Mouse (Mus musculus) CH12.LX (cell line): Measurements from ENCODE around the gene Acsl3. TPM values are rescaled to one million over a fixed set of nuclear protein-coding genes. Genes with fewer than 3 reads are reported as not detected.

Experiments
- DNase-seq: peaks from one replicate; pipeline ENCODE4 v3.0.0-alpha.2; 2013; ENCODE audit errors: extremely low read depth
- H3K27ac ChIP-seq: 2 replicates; pipeline ENCODE4 v1.5.1; 2012; ENCODE audit warnings: low read depth, mild to moderate bottlenecking, control low read depth, moderate library complexity; ENCODE audit not compliant: insufficient read depth
- H3K27me3 ChIP-seq: replicated peaks from 2 replicates; pipeline ENCODE3; 2012; ENCODE audit warnings: inconsistent platforms
- H3K36me3 ChIP-seq, 2 experiments: replicated peaks in 1 of 2; 2 replicates each; pipeline versions ENCODE3 to v1.6.1; 2012; ENCODE audit warnings: inconsistent platforms in 1 of 2, low read length in 1 of 2, mild to moderate bottlenecking in 1 of 2, mixed read lengths in 1 of 2, moderate library complexity in 1 of 2; ENCODE audit not compliant: control insufficient read depth in 1 of 2, insufficient read depth in 1 of 2
- H3K4me1 ChIP-seq, 2 experiments: 2 replicates each; pipeline ENCODE4 v1.6.1; 2012; ENCODE audit warnings: inconsistent platforms in 1 of 2, moderate library complexity in 1 of 2; ENCODE audit not compliant: insufficient read depth in 2 of 2, control insufficient read depth in 1 of 2
- H3K4me2 ChIP-seq: 2 replicates; pipeline ENCODE4 v1.6.1; 2012; ENCODE audit warnings: low read depth, mild to moderate bottlenecking, control low read depth; ENCODE audit not compliant: poor library complexity, insufficient read depth, severe bottlenecking
- H3K4me3 ChIP-seq, 3 experiments: fragments of 150-350 bp in 1 of 3; sonication (generic) in 1 of 3; replicated peaks in 1 of 3; 2 replicates each; pipeline versions ENCODE3 to v1.5.1; 2011 to 2012; ENCODE audit warnings: low read depth in 2 of 3, low read length in 2 of 3, mild to moderate bottlenecking in 2 of 3, moderate library complexity in 2 of 3, control low read depth in 1 of 3, improper control_type of control experiment in 1 of 3, inconsistent platforms in 1 of 3, mixed read lengths in 1 of 3; ENCODE audit not compliant: poor library complexity in 1 of 3
- H3K79me2 ChIP-seq: replicated peaks from 2 replicates; pipeline ENCODE4 v1.6.1; 2012; ENCODE audit warnings: mild to moderate bottlenecking, moderate library complexity; ENCODE audit not compliant: control insufficient read depth, poor library complexity, insufficient read depth, severe bottlenecking; ENCODE audit errors: extremely low read depth
- H3K9ac ChIP-seq: 2 replicates; pipeline ENCODE4 v1.6.1; 2012; ENCODE audit warnings: low read depth, mild to moderate bottlenecking, control low read depth, moderate library complexity; ENCODE audit not compliant: insufficient read depth
- H3K9me3 ChIP-seq: replicated peaks from 2 replicates; pipeline ENCODE3; 2012; ENCODE audit warnings: low read length, inconsistent platforms, mixed read lengths
- CHD1 ChIP-seq: IDR thresholded peaks from 2 replicates; pipeline ENCODE4 v1.6.1; 2012; ENCODE audit warnings: low read depth, low read length, improper control_type of control experiment, inconsistent platforms
- CTCF ChIP-seq, 2 experiments: IDR thresholded peaks in 1 of 2; conservative IDR thresholded peaks in 1 of 2; 2 replicates each; pipeline ENCODE4 v1.5.1; 2011 to 2012; ENCODE audit warnings: low read depth in 2 of 2, low read length in 2 of 2, improper control_type of control experiment in 1 of 2, inconsistent platforms in 1 of 2, mild to moderate bottlenecking in 1 of 2, moderate library complexity in 1 of 2
- E2F4 ChIP-seq: IDR thresholded peaks from 2 replicates; pipeline ENCODE4 v1.6.1; 2011; ENCODE audit warnings: low read depth, low read length, improper control_type of control experiment; ENCODE audit not compliant: insufficient replicate concordance
- EP300 ChIP-seq: IDR thresholded peaks from 2 replicates; pipeline ENCODE4 v1.6.1; 2011; ENCODE audit warnings: low read length, improper control_type of control experiment
- IRF4 ChIP-seq: IDR thresholded peaks from 2 replicates; pipeline ENCODE4 v1.6.1; 2014; ENCODE audit warnings: low read depth, mild to moderate bottlenecking, inconsistent platforms, low read length, improper control_type of control experiment
- JUN ChIP-seq: IDR thresholded peaks from 2 replicates; pipeline ENCODE4 v1.6.1; 2011; ENCODE audit warnings: low read depth, mild to moderate bottlenecking, low read length, improper control_type of control experiment, moderate library complexity; ENCODE audit not compliant: insufficient read depth
- MAFK ChIP-seq: IDR thresholded peaks from 2 replicates; pipeline ENCODE4 v1.6.1; 2011; ENCODE audit warnings: low read length, improper control_type of control experiment; ENCODE audit not compliant: insufficient replicate concordance
- MAZ ChIP-seq: IDR thresholded peaks from 2 replicates; pipeline ENCODE4 v1.6.1; 2012; ENCODE audit warnings: low read depth, mild to moderate bottlenecking, inconsistent platforms, low read length, improper control_type of control experiment, moderate library complexity
- POLR2A ChIP-seq: IDR thresholded peaks from 2 replicates; pipeline ENCODE4 v1.6.1; 2011; ENCODE audit warnings: low read depth, mild to moderate bottlenecking, improper control_type of control experiment, low read length
- POLR2AphosphoS2 ChIP-seq: IDR thresholded peaks from 2 replicates; pipeline ENCODE4 v1.6.1; 2011; ENCODE audit warnings: low read depth, low read length, improper control_type of control experiment
- RAD21 ChIP-seq: IDR thresholded peaks from 2 replicates; pipeline ENCODE4 v1.6.1; 2011; ENCODE audit warnings: low read depth, mild to moderate bottlenecking, low read length, improper control_type of control experiment, moderate library complexity
- RCOR1 ChIP-seq: conservative IDR thresholded peaks from 2 replicates; pipeline ENCODE4 v1.6.1; 2012; ENCODE audit warnings: low read depth, mild to moderate bottlenecking, inconsistent platforms, low read length, improper control_type of control experiment
- SIN3A ChIP-seq: IDR thresholded peaks from 2 replicates; pipeline ENCODE4 v1.6.1; 2012; ENCODE audit warnings: low read length, improper control_type of control experiment, inconsistent platforms
- TBP ChIP-seq: conservative IDR thresholded peaks from 2 replicates; pipeline ENCODE4 v1.6.1; 2011; ENCODE audit warnings: low read depth, low read length, improper control_type of control experiment
- TCF12 ChIP-seq: IDR thresholded peaks from 2 replicates; pipeline ENCODE4 v1.6.1; 2014; ENCODE audit warnings: low read depth, mild to moderate bottlenecking, inconsistent platforms, low read length, improper control_type of control experiment
- USF2 ChIP-seq: conservative IDR thresholded peaks from 2 replicates; pipeline ENCODE4 v1.6.1; 2011; ENCODE audit warnings: low read depth, low read length, improper control_type of control experiment
- ZKSCAN1 ChIP-seq: IDR thresholded peaks from 2 replicates; pipeline ENCODE4 v1.6.1; 2012; ENCODE audit warnings: low read depth, inconsistent platforms, low read length, improper control_type of control experiment, borderline replicate concordance
- ZMIZ1 ChIP-seq: IDR thresholded peaks from 2 replicates; pipeline ENCODE4 v1.6.1; 2012; ENCODE audit warnings: low read depth, mild to moderate bottlenecking, inconsistent platforms, low read length, improper control_type of control experiment
- ZNF384 ChIP-seq: IDR thresholded peaks from 2 replicates; pipeline ENCODE4 v1.6.1; 2012; ENCODE audit warnings: low read depth, low read length, improper control_type of control experiment, inconsistent platforms
- dilution Hi-C: fragments of 300-500 bp; cut with MboI; formaldehyde crosslinking; loops from 2 replicates; pipeline ENCODE4 v1.14.3; 2020; ENCODE audit warnings: low sequenced_read_pairs; ENCODE audit not compliant: extremely low pct_unique_long_range_greater_than_20kb, extremely low pct_ligation_motif_present
- in situ Hi-C: fragments of 300-500 bp; cut with MboI; formaldehyde crosslinking; loops from 3 replicates; pipeline ENCODE4 v1.14.3; 2019; ENCODE audit warnings: low sequenced_read_pairs, low pct_ligation_motif_present, low pct_unique_long_range_greater_than_20kb, mixed read lengths
- polyA plus RNA-seq: library from polyadenylated mRNA; unstranded; fragments of >175 nt; gene quantifications from 2 replicates; pipeline ENCODE4 v1.2.1, GENCODE M21; 2012; ENCODE audit warnings: low read depth; ENCODE audit not compliant: insufficient read length
- total RNA-seq, 2 experiments: library from RNA; depleted of rRNA; stranded (reverse); fragments of 300-350 nt in 1 of 2; fragments of >200 nt in 1 of 2; gene quantifications; 2 replicates each; pipeline ENCODE4 v1.2.3; 2012 to 2014

Acsl3 gene
- total and polyA plus RNA-seq, 3 experiments = 19.0 to 57.5 (median 25.3) TPM

DNA sequence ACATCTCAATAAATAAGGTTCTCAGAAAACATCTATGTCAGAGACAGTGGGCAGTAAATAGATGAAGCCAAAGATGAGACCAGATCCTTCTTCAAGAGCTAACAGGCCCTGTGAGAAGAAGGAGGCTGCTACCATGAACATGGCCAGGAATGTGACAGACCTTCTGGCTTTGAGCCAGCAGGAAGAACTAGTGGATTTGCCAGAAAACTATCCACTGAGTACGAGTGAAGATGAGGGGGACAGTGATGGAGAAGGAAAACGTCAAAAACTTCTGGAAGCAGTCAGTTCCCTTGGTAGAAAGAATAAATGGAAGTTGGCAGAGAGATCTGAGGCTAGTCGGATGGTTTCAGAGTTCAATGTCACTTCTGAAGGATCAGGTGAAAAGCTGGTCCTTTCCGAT, 6.7 kb downstream of the Acsl3 start:
- in situ Hi-C loops = no loop called here
- H3K4me1 ChIP-seq = peaks cover 3 to 25% of the 10 kb centered on the region in 2 experiments

GRCm38 (mm10) chr1:78665954-78666499, 8.4 kb downstream of the Acsl3 start:
- Histone ChIP-seq H3K4me1 (peaks cover 0 to 10% of the 10 kb centered on the region in 2 experiments; a peak in 2 of 4 replicates), H3K9me3 (no peaks in the 10 kb centered on the region), H3K27me3 (no peaks in the 10 kb centered on the region), H3K4me2 (no peak overlapping the region), H3K9ac (no peak overlapping the region; the same call in 1 of the 2 replicates), H3K27ac (no peak overlapping the region), H3K79me2 (peaks cover 5% of the 10 kb centered on the region; the same call in 1 of the 2 replicates), H3K36me3 (peaks cover 19 to 65% of the 10 kb centered on the region in 2 experiments), H3K4me3 (no peak overlapping the region)
- TF ChIP-seq TBP = no peak
- no peak for TF ChIP-seq MAFK
- no peak for TF ChIP-seq SIN3A
- no peak for TF ChIP-seq ZMIZ1
- TF ChIP-seq POLR2AphosphoS2 = no peak
- TF ChIP-seq JUN = no peak
- no peak for TF ChIP-seq E2F4
- no peak for TF ChIP-seq USF2
- no peak for TF ChIP-seq MAZ
- in situ Hi-C loops (no loop called here), dilution Hi-C loops (no loop called here)
- no peak for DNase-seq

More for the DNA sequence above, 6.7 kb downstream of the Acsl3 start:
- dilution Hi-C loops = no loop called here
- H3K79me2 ChIP-seq = peaks cover 18% of the 10 kb centered on the region
- DNase-seq = no peak
- no peaks in the 10 kb centered on the region for H3K9me3 ChIP-seq
- no peak overlapping the region for H3K4me3 ChIP-seq
- no peaks in the 10 kb centered on the region for H3K27me3 ChIP-seq
- H3K36me3 ChIP-seq = peaks cover 19 to 59% of the 10 kb centered on the region in 2 experiments
- H3K27ac ChIP-seq = no peak overlapping the region
- H3K4me2 ChIP-seq = no peak overlapping the region
- TF ChIP-seq ZNF384 (no peak), TCF12 (no peak), E2F4 (no peak), RAD21 (no peak), CTCF (conservative IDR thresholded peaks at IDR 0.05 in 1 of 2, IDR thresholded peaks at IDR 0.05 in 1 of 2; ENCODE audit: low read depth in 2 of 2, low read length in 2 of 2) (no peak), CHD1 (no peak), ZMIZ1 (no peak), EP300 (no peak), POLR2A (no peak), ZKSCAN1 (no peak), RCOR1 (no peak), TBP (no peak), IRF4 (no peak)
- H3K9ac ChIP-seq = no peak overlapping the region
